Mouse (Mus musculus): ENCODE data around the gene Asap3.

Asap3 gene

GRCm38 (mm10) chr4:136206033-136206893 lies at the start of gene Asap3:
Gene Asap3 (plus strand): TSS chr4:136206365.
- peak; percentile 99 for DNase-seq

DNA sequence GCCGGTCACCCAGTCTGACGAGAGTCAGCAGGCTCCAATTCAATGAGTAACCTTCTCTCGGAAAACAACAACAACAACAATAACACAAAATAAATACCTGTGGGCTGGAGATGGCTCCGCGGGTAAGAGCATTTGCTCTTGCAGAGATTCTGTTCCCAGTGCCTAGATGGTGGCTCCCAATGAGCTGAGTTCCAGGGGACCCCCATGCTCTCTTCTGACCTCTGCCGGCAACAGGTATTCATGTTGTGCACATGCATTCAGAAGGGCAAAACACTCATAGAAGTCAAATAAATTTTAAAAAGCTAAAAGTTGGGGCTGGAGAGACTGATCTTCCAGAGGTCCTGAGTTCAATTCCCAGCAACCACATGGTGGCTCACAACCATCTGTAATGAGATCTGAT lies 47.7 kb upstream of the Asap3 start:
- DNase-seq, result peak; percentile 83

DNA sequence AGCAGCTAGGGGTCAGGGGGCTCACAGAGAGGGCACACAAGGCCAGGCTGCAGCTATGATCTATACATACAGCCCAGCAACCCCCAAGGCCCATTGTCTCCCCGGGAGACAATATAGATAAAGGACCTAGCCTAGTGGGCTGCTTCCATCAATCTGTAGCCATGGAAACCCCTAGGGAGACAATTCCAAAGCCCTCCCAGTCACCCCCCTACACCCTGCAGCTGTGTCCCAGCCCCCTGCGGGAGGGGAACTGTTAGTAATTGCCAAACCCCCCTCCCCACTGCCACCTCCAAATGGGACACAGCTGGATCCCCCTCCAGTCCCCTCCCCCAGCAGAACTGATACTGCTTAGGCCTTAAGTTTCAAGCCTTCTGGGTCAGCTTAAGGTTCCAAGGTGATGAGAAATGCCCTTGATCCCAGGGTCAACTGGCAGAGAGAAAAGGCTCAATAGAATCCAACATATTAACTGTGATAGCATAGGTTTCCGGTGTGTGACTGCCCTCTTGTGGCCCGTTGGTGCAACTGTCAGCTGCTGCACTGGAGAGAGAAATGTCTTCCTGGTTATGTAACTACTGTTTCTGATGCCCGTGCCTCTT lies 46.3 kb upstream of the Asap3 start:
- DNase-seq, result peak; percentile 94

- peak; percentile 97 for DNase-seq
These were observed 42.7 kb upstream of the Asap3 start for GRCm38 (mm10) chr4:136163448-136163847.

DNA sequence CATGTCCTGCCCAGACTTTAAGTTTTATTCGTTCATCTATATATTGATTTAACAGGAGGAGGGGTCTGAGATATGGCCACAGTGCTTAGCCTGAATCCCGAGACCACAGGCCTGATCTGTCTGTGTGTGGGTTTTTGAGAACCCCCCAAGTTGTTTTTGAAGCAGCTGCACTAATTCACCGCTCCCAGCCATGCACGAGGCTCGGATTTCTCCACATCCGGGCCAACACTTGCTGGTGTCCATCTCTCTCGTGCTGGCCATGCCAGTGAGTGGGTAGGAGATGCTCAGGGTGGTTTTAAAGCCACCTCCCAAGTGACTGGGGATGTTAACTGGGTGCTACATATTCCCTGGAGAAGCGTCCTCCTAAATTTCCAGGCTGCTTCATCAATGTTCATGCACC lies 41.2 kb upstream of the Asap3 start:
- DNase-seq, result no peak

- DNase-seq, result no peak
These were observed 38.5 kb upstream of the Asap3 start for GRCm38 (mm10) chr4:136167701-136168100.

GRCm38 (mm10) chr4:136170401-136170800 lies 35.8 kb upstream of the Asap3 start:
- no peak for DNase-seq

DNA sequence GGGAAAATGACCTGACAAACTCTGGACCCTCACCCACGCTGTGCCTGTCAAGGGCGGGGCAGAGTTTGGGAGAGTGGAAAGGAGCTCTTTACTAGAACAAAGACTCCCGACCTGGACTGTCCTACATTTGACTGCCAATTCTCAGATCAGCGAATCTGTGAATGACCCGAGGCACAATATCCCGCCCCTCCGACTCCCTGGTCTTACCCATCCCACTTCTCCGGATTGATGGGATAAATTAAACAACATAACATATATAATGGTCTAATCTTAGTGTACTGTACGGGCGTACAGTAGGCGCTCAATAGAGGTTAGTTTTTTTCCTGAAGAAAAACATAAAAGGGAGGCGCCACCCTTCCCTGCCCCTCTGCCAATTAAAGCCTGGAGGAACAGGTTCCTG lies 34.7 kb upstream of the Asap3 start:
- DNase-seq, result peak; percentile 89

GRCm38 (mm10) chr4:136172011-136172541 lies 34.1 kb upstream of the Asap3 start, which contains the start of gene E2f2:
Gene E2f2 (plus strand): TSS chr4:136172394.
- peak; percentile 97 for DNase-seq

- DNase-seq, result peak; percentile 93
These were observed 33.5 kb upstream of the Asap3 start for GRCm38 (mm10) chr4:136172542-136173209.

DNA sequence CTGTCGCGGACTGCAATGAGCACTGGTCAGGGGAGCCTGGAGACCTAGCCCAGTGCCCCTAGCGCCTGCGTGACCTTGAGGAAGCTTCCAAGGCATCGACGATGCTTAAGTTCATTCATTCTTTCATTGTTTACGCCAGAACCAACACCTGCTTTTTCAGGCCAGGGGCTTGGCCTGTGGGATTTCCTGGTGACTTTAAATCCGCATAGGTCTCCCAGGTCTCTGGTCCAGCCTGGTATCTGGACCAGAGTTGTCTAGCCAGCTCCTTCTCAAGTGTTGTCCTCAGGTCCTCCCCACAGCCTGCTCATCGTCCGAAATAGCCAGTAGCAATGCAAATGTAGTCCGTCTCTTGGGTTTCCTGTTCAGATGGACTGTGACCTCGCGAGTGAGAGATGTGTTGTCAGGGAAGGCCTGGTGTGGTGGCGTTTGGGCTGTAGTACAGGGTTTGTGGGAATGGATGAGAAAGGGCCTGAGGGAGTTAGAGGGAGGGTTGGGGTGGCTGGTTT lies 32.9 kb upstream of the Asap3 start:
- DNase-seq, result peak; percentile 83

DNA sequence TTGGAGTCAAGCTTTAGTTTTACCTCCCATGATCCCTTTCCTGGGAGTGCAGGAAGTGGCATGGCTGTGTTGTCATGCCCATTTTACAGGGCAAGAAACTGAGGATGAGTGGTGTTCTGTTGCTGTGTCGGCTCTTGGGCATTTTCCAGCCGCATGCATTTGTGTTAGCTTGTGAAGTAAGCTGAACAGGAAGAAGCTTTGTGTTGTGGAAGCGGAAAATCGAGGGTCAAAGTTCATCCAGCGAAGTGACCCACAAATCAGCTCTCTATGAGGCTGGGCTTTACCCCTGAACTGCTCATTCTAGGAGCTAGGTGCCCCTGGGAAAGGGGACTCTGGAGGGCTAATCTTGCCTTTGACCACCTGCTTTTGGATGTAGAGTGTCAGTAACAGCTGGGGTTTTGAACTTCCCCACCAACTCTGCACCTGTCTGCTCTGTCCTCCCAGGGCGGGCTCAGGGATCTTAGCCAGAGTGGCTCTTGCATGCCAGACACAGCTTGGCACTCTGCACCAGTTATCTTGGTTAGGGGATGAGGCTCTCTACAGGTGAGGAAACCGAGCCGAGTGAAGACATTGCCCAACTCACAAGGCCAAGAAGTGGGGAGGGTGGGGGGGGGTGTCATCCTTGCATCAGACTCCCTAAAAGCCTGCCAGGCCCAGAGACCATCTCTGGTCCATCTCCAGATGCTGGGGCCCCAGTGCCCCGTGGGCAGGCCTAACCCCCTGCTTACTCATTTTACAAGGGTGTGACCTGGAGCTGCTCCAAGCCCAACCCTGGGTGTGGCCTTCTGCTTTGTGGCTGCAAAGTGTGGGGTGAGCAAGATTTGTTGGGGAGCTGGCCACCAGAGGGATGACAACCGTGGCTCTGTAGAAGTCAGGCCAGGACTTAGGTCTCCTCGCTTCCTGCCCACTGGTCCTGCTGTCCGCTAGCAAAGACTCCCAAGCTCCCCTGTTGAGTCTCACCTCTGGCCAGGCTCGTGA lies 31.7 kb upstream of the Asap3 start:
- peak; percentile 93 for DNase-seq

- peak; percentile 92 for DNase-seq
These were observed 30.1 kb upstream of the Asap3 start for GRCm38 (mm10) chr4:136176022-136176552.

- DNase-seq, result peak; percentile 98
These were observed 28.9 kb upstream of the Asap3 start for GRCm38 (mm10) chr4:136177244-136177611.

DNA sequence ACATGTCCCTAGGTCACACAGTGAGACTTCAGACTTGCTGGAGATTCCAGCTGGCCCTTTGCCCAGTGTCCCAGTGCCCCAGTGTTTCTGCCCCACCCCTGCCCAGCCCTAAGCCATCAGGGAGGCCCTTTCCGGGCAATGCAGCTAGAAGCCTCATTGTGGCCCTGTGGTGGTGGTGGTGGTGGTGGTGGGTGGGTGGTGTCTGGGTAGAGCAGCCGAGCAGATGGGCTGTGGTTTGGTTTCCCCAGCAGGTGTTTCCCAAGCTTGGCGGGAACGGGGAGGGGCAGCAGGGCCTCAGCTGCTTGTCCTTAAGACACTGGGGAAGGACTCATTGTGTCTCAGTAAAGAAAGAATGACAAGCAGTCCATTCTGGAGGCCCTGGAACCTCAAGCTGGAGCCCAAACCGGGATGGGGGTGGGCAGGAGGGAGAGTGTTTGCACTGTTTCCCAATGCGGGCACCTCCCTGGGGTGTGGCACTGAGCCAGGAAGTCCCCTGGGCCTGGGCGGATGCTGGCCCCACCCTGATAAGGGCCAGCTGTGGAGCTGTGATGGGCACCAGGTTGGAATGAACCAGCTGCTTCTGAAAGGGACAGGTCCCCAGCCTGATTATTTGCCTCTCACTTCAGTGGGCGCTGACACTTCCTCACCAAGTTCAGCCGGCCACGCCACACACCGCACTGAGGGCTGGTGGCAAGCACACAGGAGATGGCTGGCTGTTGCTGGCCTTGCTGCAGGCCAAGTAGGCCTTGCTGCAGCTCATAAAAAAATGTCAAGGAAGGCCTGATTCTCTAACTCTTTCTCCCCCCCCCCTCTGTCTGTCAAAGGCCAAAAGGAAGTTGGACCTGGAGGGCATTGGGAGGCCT lies 28.3 kb upstream of the Asap3 start:
- peak; percentile 97 for DNase-seq

DNA sequence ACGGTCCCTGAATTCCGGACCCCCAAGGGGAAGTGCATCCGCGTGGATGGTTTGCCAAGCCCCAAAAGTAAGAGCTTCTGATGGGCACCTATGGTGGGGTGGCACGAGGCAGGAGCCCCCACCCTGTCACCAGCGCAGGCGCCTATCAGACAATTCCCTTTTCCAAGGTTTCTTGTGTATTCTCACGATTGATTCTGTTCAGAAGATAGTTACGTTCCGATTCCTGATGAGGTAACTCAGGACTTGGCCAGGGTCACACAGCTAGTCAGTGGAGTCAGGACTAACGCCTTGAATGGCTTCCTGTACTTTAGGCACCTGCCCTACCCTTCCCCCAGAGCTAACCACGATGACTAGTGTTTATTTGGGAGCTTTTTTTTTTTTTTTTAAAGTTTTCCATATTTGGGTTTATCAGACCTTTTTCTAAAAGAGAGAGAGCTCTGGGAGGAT lies 27.7 kb upstream of the Asap3 start:
- DNase-seq, result peak; percentile 91

GRCm38 (mm10) chr4:136179456-136179855 lies 26.7 kb upstream of the Asap3 start:
- no peak for DNase-seq

DNA sequence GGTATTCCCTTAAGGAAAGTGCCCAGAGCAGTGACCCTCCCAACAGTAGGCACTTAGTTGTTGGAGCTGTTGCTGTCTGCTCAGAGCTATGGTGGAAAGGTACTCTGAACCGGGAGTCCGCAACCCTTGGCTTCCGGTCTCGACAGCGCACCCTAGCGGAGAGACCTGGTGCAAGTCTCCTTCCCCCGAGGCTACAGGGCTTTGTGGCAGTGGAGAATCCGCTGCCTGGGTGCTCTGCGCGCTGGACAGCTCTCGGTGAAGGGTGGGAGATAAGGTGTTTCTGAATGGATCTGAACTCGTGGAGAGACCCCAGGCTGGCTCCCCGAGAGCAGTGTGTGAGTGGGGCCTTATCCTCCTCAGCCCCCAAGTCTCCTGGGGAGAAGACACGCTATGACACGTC lies 26.2 kb upstream of the Asap3 start:
- DNase-seq, result peak; percentile 97

- DNase-seq, result peak; percentile 99
These were observed 25.5 kb upstream of the Asap3 start for GRCm38 (mm10) chr4:136180408-136181330.
